Mouse (Mus musculus) spleen, adult 12 weeks (tissue): ENCODE measurements around the gene Ctnnbip1.
"Not testable (repeated sequence)": the region's sequence is repeated elsewhere in the genome, so short reads cannot be mapped to it uniquely, and the experiment has no call there.

ENCODE experiments used
- DNase-seq: peaks from one replicate; pipeline ENCODE4 v3.0.0; 2022; ENCODE audit warnings: low spot score

The Ctnnbip1 gene

DNA sequence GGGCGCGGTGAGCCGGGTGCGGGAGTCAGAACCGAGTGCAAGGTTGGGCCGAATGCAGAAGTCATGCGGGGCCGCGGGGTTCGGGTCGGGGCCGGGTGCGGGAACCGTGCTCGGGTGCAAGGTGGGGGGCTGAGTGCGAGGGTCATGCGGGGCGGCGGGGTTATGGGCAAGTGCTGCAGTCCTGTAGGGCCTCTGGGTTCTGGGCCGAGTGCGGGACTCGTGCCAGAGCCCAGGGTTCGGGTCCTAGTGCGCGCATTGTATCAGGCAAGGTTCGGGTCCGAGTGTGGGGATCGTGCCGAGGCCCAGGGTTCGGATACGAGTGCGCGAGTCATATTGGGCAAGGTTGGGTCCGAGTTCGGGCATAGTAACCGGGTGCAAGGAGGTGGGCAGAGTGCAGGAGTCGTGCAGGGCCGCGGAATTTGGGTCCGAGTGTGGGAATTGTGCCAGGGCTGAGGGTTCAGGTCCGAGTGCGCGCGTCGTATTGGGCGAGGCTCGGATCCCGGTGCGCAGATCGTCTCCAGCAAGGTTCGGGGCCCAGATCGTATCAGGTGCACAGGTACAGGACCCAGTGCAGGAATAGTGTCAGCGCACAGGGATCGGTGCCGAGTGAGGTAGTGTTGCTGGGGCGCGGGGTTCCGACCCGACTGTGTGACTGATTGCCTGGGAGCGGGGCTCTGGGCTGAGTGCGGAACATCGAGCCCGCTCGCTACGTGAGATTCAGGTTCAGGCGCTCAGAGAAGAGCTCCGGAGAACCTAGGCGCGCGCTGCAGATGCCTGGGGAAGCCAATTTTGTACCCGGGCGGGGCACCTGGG lies 69.0 kb downstream of the Ctnnbip1 start:
- DNase-seq: no peak

DNA sequence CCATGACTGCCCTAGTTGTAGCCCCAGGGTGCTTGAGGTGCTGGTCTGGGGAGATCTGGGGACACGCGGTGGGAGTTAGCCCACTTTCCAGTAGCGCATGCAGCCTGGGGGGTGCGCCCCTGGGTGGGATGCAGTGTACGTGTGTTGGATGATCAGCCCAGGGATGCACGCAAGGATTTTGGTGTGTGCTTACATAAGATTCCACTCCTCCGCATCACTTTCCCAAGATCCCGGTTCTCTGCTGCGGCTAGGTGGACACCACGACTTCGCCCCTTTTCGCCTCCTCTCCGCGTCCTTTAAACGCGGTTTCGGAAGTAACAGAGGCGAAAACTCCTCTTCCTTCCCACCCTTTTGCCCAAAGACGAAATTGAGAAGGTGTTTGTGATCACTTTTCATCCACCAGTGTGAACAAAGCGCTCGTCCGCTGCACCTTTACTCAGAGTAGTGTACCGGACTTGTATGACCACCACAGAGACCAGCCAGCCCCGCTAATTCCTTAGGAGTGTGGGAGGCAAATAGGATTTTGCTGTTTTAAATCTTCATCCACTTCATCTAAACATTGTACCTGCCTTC lies 69.6 kb downstream of the Ctnnbip1 start:
- no peak for DNase-seq

GRCm38 (mm10) chr4:149590200-149590599 lies 72.2 kb downstream of the Ctnnbip1 start:
- DNase-seq: no peak

DNA sequence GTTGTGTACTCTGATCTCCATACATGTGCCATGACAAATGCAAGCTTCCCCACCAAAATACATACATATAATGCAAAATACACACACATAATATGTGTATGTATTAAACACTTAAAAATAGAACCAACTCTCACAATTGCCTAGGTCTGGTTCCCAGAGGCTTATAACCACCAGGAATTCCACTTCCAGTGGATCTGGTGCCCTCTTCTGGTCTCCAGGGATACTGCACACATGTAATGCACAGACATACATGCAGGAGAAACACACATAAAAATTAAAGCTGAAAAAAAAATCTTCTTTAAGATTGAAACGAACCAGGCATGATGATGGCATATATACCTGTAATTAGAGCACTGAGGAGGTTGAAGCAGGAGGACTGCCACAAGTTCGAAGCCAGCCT lies 73.5 kb downstream of the Ctnnbip1 start:
- DNase-seq: no peak

GRCm38 (mm10) chr4:149594913-149595581 lies 77.0 kb downstream of the Ctnnbip1 start:
- no peak for DNase-seq

DNA sequence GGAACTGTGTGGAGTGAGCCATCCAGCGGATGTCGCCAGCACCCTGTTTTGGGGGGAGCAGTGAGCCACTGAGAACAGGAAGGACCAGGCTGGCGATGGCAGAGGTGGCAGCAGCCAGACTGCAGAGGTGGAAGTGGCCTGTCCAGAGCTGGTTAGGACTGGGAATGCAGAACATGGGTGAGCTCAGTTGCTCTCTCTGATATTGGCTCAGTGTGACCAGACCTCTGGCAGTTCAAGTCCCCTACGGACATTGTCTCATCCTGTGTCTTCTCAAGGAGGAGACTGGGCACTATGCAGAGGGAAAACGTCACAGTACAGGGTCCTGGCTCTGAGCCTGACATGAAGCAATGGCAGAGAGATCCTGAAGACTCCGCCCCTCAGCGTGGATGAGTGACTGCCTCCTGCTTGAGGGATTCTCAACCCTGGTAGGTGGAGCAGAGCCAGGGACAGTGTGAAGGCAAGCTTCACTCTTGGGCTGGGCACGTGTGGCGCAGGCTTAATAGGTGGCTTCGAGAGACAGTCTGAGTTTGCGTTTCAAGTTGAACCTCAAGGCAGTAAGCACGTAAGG lies 79.7 kb downstream of the Ctnnbip1 start:
- no peak for DNase-seq

DNA sequence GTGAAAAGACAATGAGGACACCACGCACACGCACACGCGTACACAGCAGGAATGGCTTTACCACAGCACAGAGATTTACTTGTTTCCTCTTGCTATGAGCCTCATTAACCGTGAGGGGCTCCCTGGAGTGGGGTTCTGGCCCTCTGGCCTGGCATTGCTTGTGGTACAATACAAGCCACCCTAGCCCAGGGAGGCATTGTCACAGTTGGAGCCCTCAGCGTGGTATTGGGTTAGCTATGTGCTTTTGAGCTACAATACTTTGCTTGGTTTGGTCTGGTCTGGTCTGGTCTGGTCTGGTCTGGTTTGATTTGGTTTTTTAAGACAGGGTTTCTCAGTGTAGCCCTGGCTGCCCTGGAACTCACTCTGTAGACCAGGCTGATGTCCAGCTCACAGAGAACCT lies 81.5 kb downstream of the Ctnnbip1 start:
- DNase-seq: no peak

- DNase-seq: no peak
Measured at GRCm38 (mm10) chr4:149600130-149600529, 82.1 kb downstream of the Ctnnbip1 start.

GRCm38 (mm10) chr4:149601484-149601883 lies 83.4 kb downstream of the Ctnnbip1 start:
- no peak for DNase-seq

DNA sequence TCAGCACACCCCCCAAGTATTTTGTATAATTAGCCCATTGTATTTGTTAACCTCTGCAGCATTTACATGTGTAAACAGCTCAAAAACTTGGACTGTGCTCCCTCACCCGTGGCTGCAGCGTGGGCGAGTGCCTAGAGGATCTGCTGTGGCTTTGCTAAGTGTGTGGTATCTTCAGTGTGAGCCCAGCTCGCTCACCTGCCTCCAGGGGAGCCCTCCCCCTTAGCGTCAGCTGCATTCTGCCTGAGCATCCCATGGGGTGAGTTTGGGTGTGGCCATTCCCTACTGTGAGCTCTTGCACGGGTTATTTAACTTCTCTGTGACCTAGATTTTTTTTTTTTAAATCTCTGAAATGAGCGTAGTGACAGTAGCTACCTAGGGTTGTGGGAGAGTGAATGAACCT lies 84.2 kb downstream of the Ctnnbip1 start:
- no peak for DNase-seq

GRCm38 (mm10) chr4:149603860-149604259 lies 85.8 kb downstream of the Ctnnbip1 start:
- DNase-seq: no peak

- no peak for DNase-seq
Measured at GRCm38 (mm10) chr4:149604518-149604917, 86.5 kb downstream of the Ctnnbip1 start.

DNA sequence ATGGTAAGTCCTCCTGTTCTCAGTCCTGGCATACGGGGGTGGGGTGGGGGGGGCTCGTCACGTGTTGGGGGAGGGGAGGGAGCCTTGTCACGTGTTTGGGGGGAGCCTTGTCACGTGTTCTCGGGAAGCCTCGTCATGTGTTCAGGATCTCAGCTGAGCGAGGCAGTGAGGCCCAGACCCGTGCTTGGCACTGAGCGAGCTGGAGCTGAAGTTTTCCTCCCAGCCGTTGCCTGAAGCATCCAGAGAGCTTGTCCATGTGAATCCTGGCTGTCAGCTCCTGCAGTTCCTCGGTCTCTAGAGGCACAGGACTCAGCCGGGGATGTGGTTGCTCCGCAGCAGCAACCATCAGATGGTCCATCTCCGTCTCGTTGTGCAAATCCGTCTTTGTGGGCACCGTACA lies 88.0 kb downstream of the Ctnnbip1 start:
- no peak for DNase-seq

DNA sequence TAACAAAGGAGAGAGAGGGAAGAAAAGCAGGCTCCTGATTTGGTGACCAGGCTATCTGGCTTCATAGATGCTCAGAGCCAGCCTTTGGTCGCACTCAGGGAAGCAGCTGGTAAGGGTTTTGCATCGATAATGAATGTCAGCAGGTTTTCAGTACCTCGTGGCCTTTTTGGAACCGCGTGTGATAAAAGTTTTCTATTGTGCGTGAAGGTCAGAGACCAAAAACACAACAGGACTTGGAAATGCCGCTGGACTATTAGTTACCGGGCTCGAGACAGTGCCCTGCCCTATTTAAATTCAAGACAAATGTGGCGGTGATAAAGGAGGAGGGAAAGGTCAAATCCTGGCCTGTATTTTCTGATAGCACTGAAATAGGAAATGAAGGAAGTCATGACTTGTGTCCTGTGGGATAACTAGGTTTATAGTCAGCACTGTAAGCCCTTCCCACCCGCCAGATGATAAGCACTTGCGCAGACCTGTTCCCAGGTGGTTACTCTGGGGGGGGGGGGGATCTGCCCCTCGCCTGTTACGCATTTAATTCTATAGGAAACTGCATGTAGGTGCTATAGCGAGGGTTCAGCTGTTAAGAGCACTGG lies 88.8 kb downstream of the Ctnnbip1 start:
- DNase-seq: no peak

DNA sequence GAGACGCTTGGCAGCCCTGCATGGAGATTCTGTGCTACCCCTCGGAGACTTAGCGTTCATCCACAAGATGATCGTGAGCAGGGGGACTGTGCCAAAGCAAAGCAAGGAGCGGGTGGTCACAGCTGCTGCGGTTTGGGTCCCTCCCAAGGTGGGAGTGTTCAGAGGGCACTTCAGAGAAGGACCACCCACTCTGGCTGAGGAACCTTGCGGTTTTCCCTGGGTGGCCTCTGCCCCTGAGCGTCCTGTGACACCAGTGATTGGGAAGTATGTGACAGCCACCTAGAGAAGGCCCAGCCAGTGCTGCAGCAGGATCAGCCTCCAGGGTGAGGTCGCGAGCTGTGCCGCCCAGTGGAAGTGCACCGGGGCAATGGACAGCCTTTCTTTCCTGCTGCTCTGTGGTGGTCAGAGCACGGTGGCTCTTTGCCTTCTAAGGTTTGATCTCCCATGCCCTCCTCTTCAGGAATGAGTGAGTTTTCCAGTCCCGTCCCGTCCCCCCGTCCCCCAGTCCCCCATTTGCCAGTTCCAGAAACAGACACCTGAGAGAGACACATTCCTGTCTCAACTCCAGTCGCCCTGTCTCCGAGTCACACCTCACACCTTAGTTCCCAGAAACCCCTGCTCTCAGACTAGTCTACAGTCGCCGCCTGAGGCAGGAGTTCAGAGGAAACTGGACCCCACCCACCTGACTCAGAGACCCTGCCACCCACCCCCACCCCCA lies 89.7 kb downstream of the Ctnnbip1 start:
- no peak for DNase-seq

- no peak for DNase-seq
Measured at GRCm38 (mm10) chr4:149608309-149608638, 90.2 kb downstream of the Ctnnbip1 start.

DNA sequence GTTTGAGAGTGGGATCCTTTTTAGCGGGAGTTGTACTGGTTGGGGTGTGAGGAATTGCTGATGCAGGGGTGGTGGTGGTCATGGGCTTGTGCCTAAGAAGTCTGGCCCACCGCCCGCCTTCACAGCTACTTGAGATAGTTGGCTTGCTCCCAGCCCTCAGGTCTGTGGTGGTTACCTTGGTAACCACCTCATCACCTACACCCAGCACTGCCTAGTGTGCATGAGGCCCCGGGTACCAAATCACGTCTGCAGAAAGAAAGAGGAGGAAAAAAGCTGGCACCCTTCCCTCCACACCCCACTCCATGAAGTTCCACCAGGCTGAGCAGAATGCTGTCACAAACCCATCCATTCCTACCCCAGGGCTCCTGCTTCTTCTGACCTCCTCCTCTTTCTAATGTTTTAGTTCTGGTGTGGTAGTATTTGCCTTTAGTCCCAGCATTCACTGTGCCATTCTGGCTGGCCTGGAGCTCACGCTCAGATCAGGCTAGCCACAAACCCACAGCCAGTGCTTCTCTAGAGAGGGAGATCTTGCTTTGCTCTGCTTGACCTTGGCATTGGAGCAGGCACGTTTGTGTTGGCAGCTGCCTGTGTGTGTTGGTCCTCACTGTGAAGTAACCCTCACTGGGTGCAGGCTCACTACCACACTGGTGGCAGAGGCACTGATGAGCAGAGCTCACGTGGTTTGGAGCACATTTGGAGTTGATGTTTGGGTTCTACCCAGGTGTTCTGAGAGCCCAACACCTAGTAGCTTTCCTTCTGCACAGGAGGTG lies 91.4 kb downstream of the Ctnnbip1 start:
- no peak for DNase-seq

GRCm38 (mm10) chr4:149611376-149612044 lies 93.5 kb downstream of the Ctnnbip1 start:
- DNase-seq: no peak

- DNase-seq: not testable (repeated sequence)
Measured at GRCm38 (mm10) chr4:149613497-149613896, 95.5 kb downstream of the Ctnnbip1 start.

- no peak for DNase-seq
Measured at GRCm38 (mm10) chr4:149614869-149615268, 96.8 kb downstream of the Ctnnbip1 start.
